Comparison of ENCODE assay signal across 9 mouse cellular contexts in the genomic region with DNA sequence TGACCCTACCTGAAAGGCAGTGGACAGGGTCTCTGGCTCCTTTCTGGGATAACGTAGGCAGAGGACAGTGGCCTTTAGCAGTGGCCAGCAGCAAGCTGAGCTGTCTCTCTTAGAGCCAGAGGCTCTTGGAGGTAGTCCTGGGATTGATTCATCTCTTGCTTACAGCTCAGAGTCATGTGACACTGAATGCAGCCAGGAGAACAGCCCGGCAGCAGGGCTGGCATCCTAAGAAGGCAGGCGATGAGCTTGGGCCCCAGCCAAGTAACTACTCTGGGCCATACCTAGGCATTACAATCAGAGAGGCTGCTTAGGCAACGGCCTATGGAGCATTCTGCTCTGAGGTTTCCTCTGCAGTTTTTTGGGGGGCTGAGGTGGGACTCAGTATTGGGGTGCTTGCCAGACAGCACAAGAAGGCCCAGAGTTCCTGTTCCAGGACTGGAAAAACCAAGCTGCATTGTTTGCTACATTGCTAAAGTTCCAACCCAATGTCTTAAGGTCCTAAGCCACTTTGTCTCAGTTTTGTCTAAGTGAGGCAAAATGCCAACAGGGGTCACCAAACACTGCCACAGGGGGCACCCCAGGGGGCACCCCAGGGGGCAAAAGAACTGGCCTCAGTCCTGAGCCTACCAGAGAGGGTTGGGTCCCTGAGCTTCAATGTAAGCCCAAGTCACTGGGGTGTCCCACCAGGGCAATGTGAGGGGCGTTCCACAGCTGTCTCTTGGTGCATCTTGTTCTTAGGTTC. TPM values are rescaled to one million over a fixed set of nuclear protein-coding genes. Genes with fewer than 3 reads are reported as not detected.
DNase-seq lines count a peak whose midpoint lies in the region; ATAC-seq and TF ChIP-seq lines count a peak whose summit lies in the region.
"Had no signal": no experiment of that assay in that cellular context is flagged by ENCODE, and none has a peak within 500 bp of the region (broad histone marks: within the 10 kb centered on the region; RNA-seq: fewer than 3 reads in every experiment).

No protein-coding gene starts in this region.

- TF ChIP-seq POLR2A in myocyte (IDR thresholded peaks at IDR 0.05; ENCODE audit: insufficient read length, low read depth): no peak

- peak; percentile 84 for DNase-seq in hindbrain, postnatal 0 days (ENCODE audit: low spot score)
- DNase-seq in brain, adult 2 months (ENCODE audit: low read depth, low spot score): peak; percentile 98
- DNase-seq in heart, embryonic 10.5 days (ENCODE audit: low spot score): no peak
- no peak for DNase-seq in ovary, postnatal 36 days (ENCODE audit: low spot score)
- DNase-seq in urinary bladder, postnatal 36 days (ENCODE audit: low spot score in 2 of 2): no peak

- H3K4me3 ChIP-seq in hindbrain, postnatal 0 days (ENCODE audit: low read length): no peak overlapping the region
- no peak overlapping the region for H3K4me3 ChIP-seq in hindbrain, embryonic 13.5 days
- H3K4me3 ChIP-seq in heart, embryonic 10.5 days: no peak overlapping the region
- no peak overlapping the region for H3K4me3 ChIP-seq in myocyte

- WGBS in hindbrain, postnatal 0 days: 46% methylated on average over 5 of the region's 5 CpGs
- 73% methylated on average over 5 of the region's 5 CpGs for WGBS in hindbrain, embryonic 13.5 days
- 64% methylated on average over 5 of the region's 5 CpGs for WGBS in heart, embryonic 10.5 days

- H3K9ac ChIP-seq in hindbrain, postnatal 0 days (replicated peaks; ENCODE audit: low read length): no peak overlapping the region
- no peak overlapping the region for H3K9ac ChIP-seq in hindbrain, embryonic 13.5 days

- H3K27me3 ChIP-seq in hindbrain, postnatal 0 days (ENCODE audit: insufficient read depth, low read length): peaks cover 3% of the 10 kb centered on the region; the same call in 1 of the 2 replicates
- peaks cover 61% of the 10 kb centered on the region for H3K27me3 ChIP-seq in hindbrain, embryonic 13.5 days
- peaks cover 19% of the 10 kb centered on the region for H3K27me3 ChIP-seq in heart, embryonic 10.5 days (ENCODE audit: insufficient read depth, poor library complexity, severe bottlenecking)
- H3K27me3 ChIP-seq in myocyte (ENCODE audit: control insufficient read depth, insufficient read depth, insufficient read length): no peaks in the 10 kb centered on the region

- H3K4me1 ChIP-seq in hindbrain, postnatal 0 days (ENCODE audit: insufficient read depth, low read length): peaks cover 15% of the 10 kb centered on the region
- H3K4me1 ChIP-seq in hindbrain, embryonic 13.5 days (replicated peaks): peaks cover 45% of the 10 kb centered on the region
- H3K4me1 ChIP-seq in heart, embryonic 10.5 days: peaks cover 70% of the 10 kb centered on the region

- no peak overlapping the region for H3ac ChIP-seq in myocyte (ENCODE audit: control insufficient read depth, insufficient read length)

- no peak overlapping the region for H3K4me2 ChIP-seq in hindbrain, postnatal 0 days (ENCODE audit: low read depth, low read length)
- H3K4me2 ChIP-seq in hindbrain, embryonic 13.5 days: no peak overlapping the region
- peak overlapping the region; percentile 47 for H3K4me2 ChIP-seq in myocyte (ENCODE audit: low read depth)

- no peak for TF ChIP-seq CTCF in hindbrain, postnatal 0 days (IDR thresholded peaks at IDR 0.05; ENCODE audit: low read depth)

- ATAC-seq in hindbrain, postnatal 0 days: peak; percentile 55; the same call in 1 of the 2 replicates
- no peak for ATAC-seq in hindbrain, embryonic 13.5 days (ENCODE audit: low FRiP score)
- ATAC-seq in monocyte, adult 5-6 weeks (replicated peaks; ENCODE audit: insufficient number of reproducible peaks, low FRiP score, low TSS enrichment, poor library complexity, severe bottlenecking): no peak

- peak overlapping the region; percentile 8; the same call in 1 of the 2 replicates for H3K27ac ChIP-seq in hindbrain, postnatal 0 days
- H3K27ac ChIP-seq in hindbrain, embryonic 13.5 days: no peak overlapping the region
- H3K27ac ChIP-seq in heart, embryonic 10.5 days: 0 out of 2 replicates have a peak overlapping the region, but pooled peaks have one; percentile 18

- no peaks in the 10 kb centered on the region for H3K9me3 ChIP-seq in hindbrain, postnatal 0 days (ENCODE audit: low read length)
- no peaks in the 10 kb centered on the region for H3K9me3 ChIP-seq in hindbrain, embryonic 13.5 days
- H3K9me3 ChIP-seq in heart, embryonic 10.5 days: no peaks in the 10 kb centered on the region

- no peaks in the 10 kb centered on the region for H3K36me3 ChIP-seq in hindbrain, postnatal 0 days (ENCODE audit: insufficient read depth, low read length)
- no peaks in the 10 kb centered on the region for H3K36me3 ChIP-seq in hindbrain, embryonic 13.5 days
- no peaks in the 10 kb centered on the region for H3K36me3 ChIP-seq in heart, embryonic 10.5 days
- no peaks in the 10 kb centered on the region for H3K36me3 ChIP-seq in myocyte (ENCODE audit: control insufficient read depth, insufficient read depth)

- no peaks in the 10 kb centered on the region for H3K79me2 ChIP-seq in myocyte (ENCODE audit: control insufficient read depth, insufficient read depth)

TF ChIP-seq in myocyte, 11 proteins besides CTCF, POLR2A, EP300 and RAD21:
- TF ChIP-seq MYOG (IDR thresholded peaks at IDR 0.05; ENCODE audit: control insufficient read depth in 1 of 3, insufficient read depth in 1 of 3, insufficient read length in 2 of 3, low read depth in 2 of 3): no peak
- TF ChIP-seq USF1 (IDR thresholded peaks at IDR 0.05; ENCODE audit: low read depth): peak; percentile 92
TF ChIP-seq in myocyte: peak in this region for 1.

RNA-seq across cellular contexts. Expression of gene Trhr2, which starts 12.6 kb away (rescaled TPM):
- total RNA-seq in hindbrain, postnatal 0 days (2014; rRNA removed): 2.0 and 3.2 TPM in 2 replicates
- polyA plus RNA-seq in hindbrain, postnatal 0 days (2015; fragmentation: Nextera tagmentation; extraction: Ambion mirVana): 0.45 and 0.57 TPM in 2 replicates
- not detected in 2 replicates for polyA plus RNA-seq in hindbrain, embryonic 13.5 days (2015; fragmentation: Nextera tagmentation; extraction: Ambion mirVana)
- polyA plus RNA-seq in heart, embryonic 10.5 days (2016; fragmentation: Nextera tagmentation; extraction: Ambion mirVana): not detected in 2 replicates
- not detected for polyA plus RNA-seq in myocyte (2012; fragmentation: generic; extraction: Trizol)
- total RNA-seq in monocyte, adult 5-6 weeks (2017): not detected in 3 replicates
- total RNA-seq: heart, postnatal 36 days had no signal

RNA-seq across cellular contexts. Expression of gene Zc3h18, which starts 28.4 kb away (rescaled TPM):
- 24.4 and 25.6 TPM in 2 replicates for total RNA-seq in hindbrain, postnatal 0 days (2014; rRNA removed)
- 25.2 and 25.3 TPM in 2 replicates for polyA plus RNA-seq in hindbrain, postnatal 0 days (2015; fragmentation: Nextera tagmentation; extraction: Ambion mirVana)
- polyA plus RNA-seq in hindbrain, embryonic 13.5 days (2015; fragmentation: Nextera tagmentation; extraction: Ambion mirVana): 38.0 and 38.5 TPM in 2 replicates
- 47.4 and 51.0 TPM in 2 replicates for polyA plus RNA-seq in heart, embryonic 10.5 days (2016; fragmentation: Nextera tagmentation; extraction: Ambion mirVana)
- polyA plus RNA-seq in myocyte (2012; fragmentation: generic; extraction: Trizol): 28.8 TPM
- 57.4 to 76.1 TPM (median 69.7 TPM) in 3 replicates for total RNA-seq in monocyte, adult 5-6 weeks (2017)

Comparison
In these comparisons a context has a peak if more than half of its experiments do, and no peak if none do; other contexts are left out.
1. DNase-seq: peak in hindbrain, postnatal 0 days (single experiment) and brain, adult 2 months (single experiment); none in heart, embryonic 10.5 days (single experiment), ovary, postnatal 36 days (single experiment) and urinary bladder, postnatal 36 days (0 of 2).